Mouse (Mus musculus) adrenal gland, postnatal 10 days (tissue): ENCODE data around the gene Sh3glb2. TPM values are rescaled to one million over a fixed set of nuclear protein-coding genes. Genes with fewer than 3 reads are reported as not detected.

Experiments
- DNase-seq: peaks from one replicate; pipeline ENCODE4 v3.0.0; 2021; ENCODE audit warnings: mixed read lengths
- total RNA-seq, 2 experiments: library from RNA; stranded (reverse); gene quantifications; 2 replicates each; pipeline ENCODE4 v1.2.3; 2021

The Sh3glb2 gene
- total RNA-seq, 2 experiments from 2014 or later = 70.9 to 89.7 TPM

GRCm38 (mm10) chr2:30380564-30381376 lies 21.6 kb upstream of the Sh3glb2 start:
- peak; percentile 51 for DNase-seq

- DNase-seq = peak; percentile 51
Measured at GRCm38 (mm10) chr2:30379307-30379706, 20.2 kb upstream of the Sh3glb2 start.

GRCm38 (mm10) chr2:30377721-30378120 lies 18.6 kb upstream of the Sh3glb2 start:
- no peak for DNase-seq

GRCm38 (mm10) chr2:30375893-30376292 lies 16.8 kb upstream of the Sh3glb2 start:
- DNase-seq = peak; percentile 61

- DNase-seq = no peak
Measured at GRCm38 (mm10) chr2:30372726-30373125, 13.6 kb upstream of the Sh3glb2 start.

- DNase-seq = no peak
Measured at GRCm38 (mm10) chr2:30371544-30371943, 12.4 kb upstream of the Sh3glb2 start.

GRCm38 (mm10) chr2:30366203-30366602 lies 7.1 kb upstream of the Sh3glb2 start:
- DNase-seq = no peak

- peak; percentile 57 for DNase-seq
Measured at GRCm38 (mm10) chr2:30365281-30366069, 6.3 kb upstream of the Sh3glb2 start.

GRCm38 (mm10) chr2:30363773-30364650 lies 4.9 kb upstream of the Sh3glb2 start, which contains the start of gene Miga2:
Gene Miga2 (plus strand): TSS chr2:30364233.
- peak; percentile 99 for DNase-seq

GRCm38 (mm10) chr2:30362865-30363264 lies 3.7 kb upstream of the Sh3glb2 start:
- no peak for DNase-seq

GRCm38 (mm10) chr2:30360626-30361025 lies 1.5 kb upstream of the Sh3glb2 start:
- no peak for DNase-seq

GRCm38 (mm10) chr2:30357552-30358510 lies 1.3 kb downstream of the Sh3glb2 start:
- no peak for DNase-seq

- no peak for DNase-seq
Measured at GRCm38 (mm10) chr2:30356906-30357305, 2.2 kb downstream of the Sh3glb2 start.

GRCm38 (mm10) chr2:30356266-30356665 lies 2.9 kb downstream of the Sh3glb2 start:
- no peak for DNase-seq

GRCm38 (mm10) chr2:30355861-30356260 lies 3.3 kb downstream of the Sh3glb2 start:
- no peak for DNase-seq

- DNase-seq = peak; percentile 52
Measured at GRCm38 (mm10) chr2:30351149-30351548, 8.0 kb downstream of the Sh3glb2 start.

GRCm38 (mm10) chr2:30349196-30349595 lies 9.9 kb downstream of the Sh3glb2 start:
- peak; percentile 56 for DNase-seq

GRCm38 (mm10) chr2:30345971-30346676 lies 13.0 kb downstream of the Sh3glb2 start:
- no peak for DNase-seq

- DNase-seq = peak; percentile 73
Measured at GRCm38 (mm10) chr2:30343601-30344137, 15.5 kb downstream of the Sh3glb2 start.

GRCm38 (mm10) chr2:30342544-30342943 lies 16.6 kb downstream of the Sh3glb2 start:
- no peak for DNase-seq
